8 mouse cellular contexts compared by ENCODE assay signal in genomic region chr7:138907043-138907442, GRCm38 (mm10). TPM values are rescaled to one million over a fixed set of nuclear protein-coding genes. Genes with fewer than 3 reads are reported as not detected.
DNase-seq lines count a peak whose midpoint lies in the region; ATAC-seq lines count a peak whose summit lies in the region.

No protein-coding gene starts in this region.

- H3K27me3 ChIP-seq in forebrain, embryonic 15.5 days, result no peaks in the 10 kb centered on the region
- H3K27me3 ChIP-seq in hindbrain, embryonic 11.5 days (ENCODE audit: control insufficient read depth, insufficient read depth, low read length), result no peaks in the 10 kb centered on the region; the same call in 1 of the 2 replicates
- no peaks in the 10 kb centered on the region for H3K27me3 ChIP-seq in limb, embryonic 12.5 days
- H3K27me3 ChIP-seq in midbrain, embryonic 12.5 days, result peaks cover 18% of the 10 kb centered on the region

- H3K4me2 ChIP-seq in forebrain, embryonic 15.5 days (replicated peaks), result peak overlapping the region; percentile 16
- H3K4me2 ChIP-seq in hindbrain, embryonic 11.5 days (replicated peaks; ENCODE audit: low read depth, low read length), result peak overlapping the region; percentile 31; the same call in 1 of the 2 replicates
- peak overlapping the region; percentile 66 for H3K4me2 ChIP-seq in limb, embryonic 12.5 days
- peak overlapping the region; percentile 39 for H3K4me2 ChIP-seq in midbrain, embryonic 12.5 days (replicated peaks)

- H3K4me1 ChIP-seq in forebrain, embryonic 15.5 days, result peaks cover 27% of the 10 kb centered on the region
- no peaks in the 10 kb centered on the region for H3K4me1 ChIP-seq in hindbrain, embryonic 11.5 days (replicated peaks; ENCODE audit: control insufficient read depth, insufficient read depth, low read length)
- peaks cover 33% of the 10 kb centered on the region for H3K4me1 ChIP-seq in limb, embryonic 12.5 days (replicated peaks)
- peaks cover 25% of the 10 kb centered on the region for H3K4me1 ChIP-seq in midbrain, embryonic 12.5 days

- DNase-seq in layer of hippocampus, adult 11-12 months (ENCODE audit: low spot score), result peak; percentile 44
- no peak for DNase-seq in layer of hippocampus, postnatal 25 days (ENCODE audit: extremely low spot score in 1 of 2, low spot score in 1 of 2)
- peak; percentile 38 for DNase-seq in c-Kit-negative CD71-positive TER-119-positive erythroid progenitor cells, embryonic 14.5 days (ENCODE audit: low read depth, low spot score)
- DNase-seq in hindbrain, embryonic 11.5 days (ENCODE audit: low spot score), result peak; percentile 55

- 15% methylated on average over 7 of the region's 7 CpGs for WGBS in forebrain, embryonic 15.5 days
- 9% methylated on average over 7 of the region's 7 CpGs for WGBS in hindbrain, embryonic 11.5 days
- 17% methylated on average over 7 of the region's 7 CpGs for WGBS in limb, embryonic 12.5 days
- 8% methylated on average over 7 of the region's 7 CpGs for WGBS in midbrain, embryonic 12.5 days

- no peak for ATAC-seq in forebrain, embryonic 15.5 days (replicated peaks)
- ATAC-seq in hindbrain, embryonic 11.5 days (ENCODE audit: low FRiP score), result 0 out of 2 replicates have a peak, but pooled peaks have one; percentile 26
- ATAC-seq in limb, embryonic 12.5 days (ENCODE audit: insufficient number of reproducible peaks, insufficient read depth, low FRiP score, low TSS enrichment, low read depth), result no peak
- ATAC-seq in midbrain, embryonic 12.5 days (ENCODE audit: low FRiP score, low read depth), result no peak
- no peak for ATAC-seq in inflammation-experienced regulatory T-cells, adult 6 months

- H3K9me3 ChIP-seq in forebrain, embryonic 15.5 days, result no peaks in the 10 kb centered on the region
- no peaks in the 10 kb centered on the region for H3K9me3 ChIP-seq in hindbrain, embryonic 11.5 days (ENCODE audit: control insufficient read depth, low read length)
- H3K9me3 ChIP-seq in limb, embryonic 12.5 days, result no peaks in the 10 kb centered on the region
- no peaks in the 10 kb centered on the region for H3K9me3 ChIP-seq in midbrain, embryonic 12.5 days

- H3K27ac ChIP-seq in forebrain, embryonic 15.5 days (replicated peaks), result no peak overlapping the region
- H3K27ac ChIP-seq in hindbrain, embryonic 11.5 days (ENCODE audit: low read depth, low read length), result no peak overlapping the region
- H3K27ac ChIP-seq in limb, embryonic 12.5 days, result peak overlapping the region; percentile 4; the same call in 1 of the 2 replicates
- H3K27ac ChIP-seq in midbrain, embryonic 12.5 days (replicated peaks), result no peak overlapping the region

- no peak overlapping the region for H3K4me3 ChIP-seq in forebrain, embryonic 15.5 days
- no peak overlapping the region for H3K4me3 ChIP-seq in hindbrain, embryonic 11.5 days (ENCODE audit: low read depth, low read length)
- peak overlapping the region; percentile 23 for H3K4me3 ChIP-seq in limb, embryonic 12.5 days (replicated peaks)
- H3K4me3 ChIP-seq in midbrain, embryonic 12.5 days, result peak overlapping the region; percentile 3; the same call in 1 of the 2 replicates

- no peaks in the 10 kb centered on the region for H3K36me3 ChIP-seq in forebrain, embryonic 15.5 days
- H3K36me3 ChIP-seq in hindbrain, embryonic 11.5 days (ENCODE audit: control insufficient read depth, insufficient read depth, low read length), result no peaks in the 10 kb centered on the region
- H3K36me3 ChIP-seq in limb, embryonic 12.5 days, result peaks cover 4% of the 10 kb centered on the region; the same call in 1 of the 2 replicates
- no peaks in the 10 kb centered on the region for H3K36me3 ChIP-seq in midbrain, embryonic 12.5 days

- no peak overlapping the region for H3K9ac ChIP-seq in forebrain, embryonic 15.5 days (replicated peaks)
- H3K9ac ChIP-seq in hindbrain, embryonic 11.5 days (ENCODE audit: low read depth, low read length), result no peak overlapping the region
- H3K9ac ChIP-seq in limb, embryonic 12.5 days (replicated peaks), result no peak overlapping the region
- H3K9ac ChIP-seq in midbrain, embryonic 12.5 days (replicated peaks), result peak overlapping the region; percentile 24

RNA-seq across cellular contexts. Expression of gene Bnip3, which starts 2.3 kb away (rescaled TPM):
- 100 to 1,000 TPM; 110 to 115 TPM for total RNA-seq in layer of hippocampus, postnatal 25 days (2021)
- polyA plus RNA-seq in forebrain, embryonic 15.5 days (2015; fragmentation: Nextera tagmentation; extraction: Ambion mirVana), result 75.1 and 79.2 TPM in 2 replicates
- polyA plus RNA-seq in hindbrain, embryonic 11.5 days (2014; fragmentation: Nextera tagmentation; extraction: Ambion mirVana), result 99.4 and 106 TPM in 2 replicates
- 117 and 124 TPM in 2 replicates for polyA plus RNA-seq in limb, embryonic 12.5 days (2016; fragmentation: Nextera tagmentation; extraction: Ambion mirVana)
- polyA plus RNA-seq in midbrain, embryonic 12.5 days (2016; fragmentation: Nextera tagmentation; extraction: Ambion mirVana), result 61.5 and 66.6 TPM in 2 replicates
- polyA plus RNA-seq in inflammation-experienced regulatory T-cells, adult 6 months (2017; shearing (Covaris generic)), result 10 to 100 TPM in 2 of 3 experiments, 1 to 10 TPM in 1; 3.2 to 17.6 (median 14.4) TPM

RNA-seq across cellular contexts. Expression of gene Jakmip3, which starts 33.5 kb away (rescaled TPM):
- 10 to 100 TPM; 46.4 to 57.3 TPM for total RNA-seq in layer of hippocampus, postnatal 25 days (2021)
- polyA plus RNA-seq in forebrain, embryonic 15.5 days (2015; fragmentation: Nextera tagmentation; extraction: Ambion mirVana), result 5.5 and 6.6 TPM in 2 replicates
- 1.5 and 2.1 TPM in 2 replicates for polyA plus RNA-seq in hindbrain, embryonic 11.5 days (2014; fragmentation: Nextera tagmentation; extraction: Ambion mirVana)
- polyA plus RNA-seq in limb, embryonic 12.5 days (2016; fragmentation: Nextera tagmentation; extraction: Ambion mirVana), result 0.66 and 0.68 TPM in 2 replicates
- 0.83 and 1.2 TPM in 2 replicates for polyA plus RNA-seq in midbrain, embryonic 12.5 days (2016; fragmentation: Nextera tagmentation; extraction: Ambion mirVana)
- under 1 TPM in 2 of 3 experiments, not detected in 1; 0.09 to 0.33 TPM for polyA plus RNA-seq in inflammation-experienced regulatory T-cells, adult 6 months (2017; shearing (Covaris generic))

Comparison
In these comparisons a context has a peak if more than half of its experiments do, and no peak if none do; other contexts are left out.
1. DNase-seq: peak in layer of hippocampus, adult 11-12 months (single experiment), c-Kit-negative CD71-positive TER-119-positive erythroid progenitor cells, embryonic 14.5 days (single experiment) and hindbrain, embryonic 11.5 days (single experiment); none in layer of hippocampus, postnatal 25 days (0 of 2).
2. H3K4me2 ChIP-seq: peak in every context shown above with its lines; median percentile 66 in limb, embryonic 12.5 days; 39 in midbrain, embryonic 12.5 days; 31 in hindbrain, embryonic 11.5 days; 16 in forebrain, embryonic 15.5 days.
3. H3K4me3 ChIP-seq: peak in limb, embryonic 12.5 days (single experiment) and midbrain, embryonic 12.5 days (single experiment); none in forebrain, embryonic 15.5 days (single experiment) and hindbrain, embryonic 11.5 days (single experiment).